Mouse (Mus musculus): Measurements from ENCODE around the gene Ift81.

GRCm38 (mm10) chr5:122500563-122500962 is 113.8 kb downstream of the Ift81 start:
- TF ChIP-seq CTCF (conservative IDR thresholded peaks at IDR 0.05; ENCODE audit: insufficient read depth, insufficient read length, low read depth, low read length) (no peak), POLR2A (IDR thresholded peaks at IDR 0.05; ENCODE audit: low read depth, low read length) (no peak)

Data from kidney, adult 2 months (tissue).